Mouse (Mus musculus): ENCODE results near the gene Fbp1. TPM values are rescaled to one million over a fixed set of nuclear protein-coding genes. Genes with fewer than 3 reads are reported as not detected.
A peak's percentile ranks its signal among the peaks of the same experiment; 100 is the strongest.
"Not testable (repeated sequence)": the region's sequence is repeated elsewhere in the genome, so short reads cannot be mapped to it uniquely, and the experiment has no call there.

Gene Fbp1
- polyA plus RNA-seq, 1 experiment, result 0.69 TPM

DNA sequence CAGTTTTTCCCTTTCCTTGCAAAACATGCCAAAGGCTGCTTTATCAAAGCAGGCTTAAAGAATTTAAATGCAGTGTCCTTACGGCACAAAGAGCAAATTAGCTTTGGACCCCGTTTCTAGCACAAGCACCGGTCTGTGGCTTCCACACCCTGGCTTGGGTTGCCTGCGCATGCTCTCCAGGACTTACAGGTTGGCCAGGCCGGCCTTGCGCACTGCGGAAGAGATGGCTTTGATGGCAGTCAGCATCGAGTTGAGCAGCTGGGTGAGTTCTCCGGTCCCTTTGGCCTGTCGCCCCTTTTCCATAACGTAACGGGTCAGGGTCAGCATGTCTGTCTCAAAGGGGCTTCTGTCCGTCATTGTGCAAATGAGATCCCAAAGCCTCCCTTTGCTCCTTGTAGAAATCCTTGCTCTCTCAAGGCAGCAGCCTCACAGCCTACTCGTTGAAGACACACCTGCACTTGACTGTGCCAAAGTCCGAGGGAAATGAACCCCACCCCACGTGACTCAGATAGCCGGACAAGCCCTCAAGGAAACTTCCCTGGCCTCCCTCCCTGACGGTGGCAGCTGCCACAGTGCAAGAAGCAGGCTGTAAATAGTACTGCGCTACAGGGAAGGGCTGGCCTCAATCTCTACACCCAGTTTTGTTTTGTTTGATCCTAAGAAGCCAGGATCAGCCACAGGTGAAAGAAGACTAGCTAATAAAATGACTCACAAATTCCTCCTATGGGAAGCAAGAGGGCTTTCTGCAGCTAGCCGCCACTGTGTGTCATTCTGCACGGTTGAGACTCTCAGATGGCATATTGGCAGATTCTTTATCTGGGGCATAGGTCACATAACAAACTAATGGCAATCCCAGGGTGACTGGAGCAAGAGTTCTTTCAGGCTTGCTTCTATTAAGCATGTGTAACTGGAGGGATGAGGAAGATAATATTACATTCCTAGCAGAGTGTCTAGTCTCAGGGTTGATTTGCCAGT is 29.9 kb downstream of the Fbp1 start, which contains the start of gene Fbp2:
Gene Fbp2, minus strand, starts transcription at position 482 of the 975 bp plus-strand sequence.
- no peak for TF ChIP-seq CTCF (IDR thresholded peaks at IDR 0.05; ENCODE audit: extremely low read depth, insufficient read depth, low read length)
- no peak for TF ChIP-seq POLR2A (IDR thresholded peaks at IDR 0.05; ENCODE audit: extremely low read depth, insufficient read depth, low read length)
- H3K27ac ChIP-seq (ENCODE audit: insufficient read depth, low read length), result no peak within 1 kb of the TSS
- H3K4me1 ChIP-seq (ENCODE audit: control insufficient read depth, insufficient read depth, low read length), result no peaks in the 10 kb centered on the region
- H3K4me3 ChIP-seq (ENCODE audit: insufficient read depth, low read length), result no peak within 1 kb of the TSS

DNA sequence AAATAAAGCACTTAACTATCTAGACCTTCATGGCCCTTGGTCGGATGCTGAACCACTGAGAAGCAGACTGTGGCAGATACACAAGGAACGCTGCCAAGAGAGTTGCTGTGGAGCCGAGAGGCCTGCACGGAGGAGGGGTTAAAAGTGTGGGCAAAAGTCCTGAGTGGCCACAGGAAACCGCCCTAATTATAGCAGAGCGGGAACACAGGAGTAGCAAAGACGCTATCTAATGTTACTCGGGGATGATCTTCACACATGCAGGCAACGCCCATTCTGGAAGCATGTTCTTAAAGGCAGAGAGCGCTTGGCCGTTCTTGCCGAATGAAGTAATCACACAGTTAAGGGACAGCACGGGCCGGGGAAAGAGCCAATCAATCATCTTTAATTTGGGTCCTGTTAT is 31.2 kb downstream of the Fbp1 start:
- no peaks in the 10 kb centered on the region for H3K4me1 ChIP-seq (ENCODE audit: control insufficient read depth, insufficient read depth, low read length)
- TF ChIP-seq CTCF (IDR thresholded peaks at IDR 0.05; ENCODE audit: extremely low read depth, insufficient read depth, low read length) (no peak), POLR2A (IDR thresholded peaks at IDR 0.05; ENCODE audit: extremely low read depth, insufficient read depth, low read length) (no peak)

DNA sequence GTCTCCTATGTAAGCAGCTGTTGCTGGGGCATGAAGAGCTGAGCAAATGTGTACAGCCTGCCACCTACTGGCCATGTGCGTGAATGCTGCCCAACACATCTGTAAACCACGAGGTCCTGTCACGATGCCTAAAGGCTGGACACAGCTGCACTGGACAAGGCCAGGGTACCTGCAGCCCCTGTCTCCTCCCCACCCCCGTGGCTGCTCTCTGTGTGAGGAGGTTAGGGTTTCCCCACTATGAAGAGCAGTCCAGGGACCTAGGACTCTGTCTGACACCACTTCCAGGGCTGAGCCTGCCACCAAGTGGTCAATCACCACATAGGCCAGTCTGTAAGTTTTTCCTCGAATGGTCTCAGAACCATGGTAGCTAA is 31.8 kb downstream of the Fbp1 start:
- TF ChIP-seq POLR2A (IDR thresholded peaks at IDR 0.05; ENCODE audit: extremely low read depth, insufficient read depth, low read length) (no peak), CTCF (IDR thresholded peaks at IDR 0.05; ENCODE audit: extremely low read depth, insufficient read depth, low read length) (peak; percentile 79)
- Histone ChIP-seq H3K4me1 (ENCODE audit: control insufficient read depth, insufficient read depth, low read length) (no peaks in the 10 kb centered on the region), H3K27ac (ENCODE audit: insufficient read depth, low read length) (no peak overlapping the region), H3K4me3 (ENCODE audit: insufficient read depth, low read length) (no peak overlapping the region)

More for the DNA sequence above, 31.2 kb downstream of the Fbp1 start:
- Histone ChIP-seq H3K27ac (ENCODE audit: insufficient read depth, low read length) (no peak overlapping the region), H3K4me3 (ENCODE audit: insufficient read depth, low read length) (no peak overlapping the region)

DNA sequence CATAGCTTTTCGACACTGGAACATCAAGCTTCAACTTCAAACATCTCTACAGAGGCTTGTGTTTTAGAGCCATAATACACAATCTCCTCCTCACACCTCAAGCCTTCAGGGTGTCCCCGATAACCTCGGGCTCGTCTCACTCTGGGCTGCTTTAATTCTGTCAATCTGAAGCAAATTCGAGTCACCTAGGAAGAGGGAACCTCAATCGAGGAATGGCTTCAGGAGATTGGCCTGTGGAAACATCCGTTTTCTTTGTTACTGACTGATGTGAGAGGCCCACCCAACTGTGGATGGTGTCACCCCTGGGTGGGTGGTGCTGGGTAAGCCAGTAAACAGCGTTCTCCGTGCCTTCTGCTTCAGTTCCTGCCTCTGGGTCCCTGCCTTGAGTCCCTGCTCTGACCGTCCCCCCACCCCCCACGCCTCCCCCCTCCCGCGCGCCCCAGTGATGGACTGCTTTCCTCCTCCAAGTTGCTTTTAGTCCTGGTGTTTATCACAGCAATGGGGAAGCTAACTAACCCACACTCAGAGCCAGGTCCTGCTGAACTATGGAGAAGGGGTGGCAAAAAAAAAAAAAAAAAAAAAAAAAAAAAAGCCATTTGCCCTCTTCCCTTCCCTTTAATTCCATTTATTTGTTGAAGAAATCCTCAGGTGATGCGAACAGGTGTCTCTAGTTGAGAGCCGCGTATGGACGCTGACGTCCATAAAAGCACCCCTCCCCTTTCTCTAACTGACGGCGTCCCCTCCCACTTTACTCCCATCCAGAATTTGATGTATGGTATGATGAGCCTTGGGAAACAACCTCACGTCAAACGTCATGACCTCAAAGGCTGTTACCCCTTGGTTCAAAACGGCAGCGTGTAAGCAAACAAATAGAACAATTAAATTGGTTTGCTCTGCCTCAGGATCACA is 32.4 kb downstream of the Fbp1 start:
- Histone ChIP-seq H3K4me1 (ENCODE audit: control insufficient read depth, insufficient read depth, low read length) (no peaks in the 10 kb centered on the region), H3K27ac (ENCODE audit: insufficient read depth, low read length) (no peak overlapping the region), H3K4me3 (ENCODE audit: insufficient read depth, low read length) (no peak overlapping the region; the same call in 1 of the 2 replicates)
- TF ChIP-seq CTCF (IDR thresholded peaks at IDR 0.05; ENCODE audit: extremely low read depth, insufficient read depth, low read length), result no peak
- no peak for TF ChIP-seq POLR2A (IDR thresholded peaks at IDR 0.05; ENCODE audit: extremely low read depth, insufficient read depth, low read length)

DNA sequence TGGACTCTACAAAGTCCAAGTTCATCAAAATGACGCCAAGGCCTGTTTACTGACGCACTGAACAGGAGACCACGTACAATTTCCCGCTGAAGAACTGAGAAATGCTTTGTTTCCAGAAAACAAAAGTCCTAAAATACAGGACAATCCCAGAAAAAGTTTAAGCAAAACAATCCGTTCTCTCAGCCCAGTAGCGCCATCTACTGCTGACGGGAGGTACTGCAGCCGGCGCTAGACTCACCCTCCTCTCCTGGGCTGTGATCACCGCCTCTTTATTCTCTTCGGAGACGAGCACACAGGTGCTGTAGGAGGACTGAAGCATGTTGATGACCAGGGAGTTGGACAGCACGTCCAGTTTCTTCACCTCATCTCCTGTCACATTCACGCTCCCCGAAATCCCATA is 33.4 kb downstream of the Fbp1 start:
- Histone ChIP-seq H3K4me3 (ENCODE audit: insufficient read depth, low read length) (no peak overlapping the region), H3K4me1 (ENCODE audit: control insufficient read depth, insufficient read depth, low read length) (no peaks in the 10 kb centered on the region), H3K27ac (ENCODE audit: insufficient read depth, low read length) (no peak overlapping the region)
- TF ChIP-seq POLR2A (IDR thresholded peaks at IDR 0.05; ENCODE audit: extremely low read depth, insufficient read depth, low read length) (no peak), CTCF (IDR thresholded peaks at IDR 0.05; ENCODE audit: extremely low read depth, insufficient read depth, low read length) (peak; percentile 66)

DNA sequence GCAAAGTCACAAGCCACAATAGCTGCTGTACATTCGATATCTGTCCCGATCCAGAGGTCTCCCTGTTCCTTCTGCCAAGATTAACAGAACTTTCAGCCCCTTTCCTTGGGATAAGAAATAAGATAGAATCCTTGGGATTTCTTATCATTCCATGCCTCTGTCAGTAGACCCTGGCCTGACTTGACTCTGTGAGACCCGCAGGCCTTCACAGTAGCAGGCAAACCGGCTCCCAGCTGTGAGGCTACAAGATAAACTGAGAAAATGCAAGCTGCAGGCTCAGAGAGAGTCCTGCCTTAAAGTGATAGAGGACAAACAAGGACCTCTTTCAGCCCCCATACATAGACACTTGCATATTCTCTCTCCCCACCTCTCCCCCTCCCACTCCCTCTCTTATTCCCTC is 54.7 kb downstream of the Fbp1 start:
- no peak for TF ChIP-seq POLR2A (IDR thresholded peaks at IDR 0.05; ENCODE audit: extremely low read depth, insufficient read depth, low read length)
- TF ChIP-seq CTCF (IDR thresholded peaks at IDR 0.05; ENCODE audit: extremely low read depth, insufficient read depth, low read length), result no peak
- Histone ChIP-seq H3K27ac (ENCODE audit: insufficient read depth, low read length) (no peak overlapping the region), H3K4me1 (ENCODE audit: control insufficient read depth, insufficient read depth, low read length) (no peaks in the 10 kb centered on the region), H3K4me3 (ENCODE audit: insufficient read depth, low read length) (no peak overlapping the region)

DNA sequence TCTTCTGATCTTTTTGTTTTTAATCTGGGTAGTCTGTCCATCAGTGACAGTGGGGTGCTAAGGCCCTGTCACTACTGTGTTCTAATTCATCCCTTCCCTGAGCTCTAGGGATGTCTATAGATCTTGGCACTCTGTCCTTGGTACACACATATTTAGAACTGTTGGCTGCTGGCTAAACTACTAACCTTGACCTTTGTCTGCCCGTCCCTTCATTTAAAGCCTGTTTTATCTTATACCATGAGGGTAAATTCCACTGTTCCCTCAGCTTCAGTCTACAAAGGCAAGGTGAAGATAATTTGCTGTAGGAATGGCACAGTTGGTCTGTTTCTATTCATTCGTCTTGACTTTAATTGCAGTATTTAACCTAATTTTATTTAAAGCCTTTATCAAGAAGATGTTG is 55.8 kb downstream of the Fbp1 start:
- Histone ChIP-seq H3K4me1 (ENCODE audit: control insufficient read depth, insufficient read depth, low read length) (no peaks in the 10 kb centered on the region), H3K4me3 (ENCODE audit: insufficient read depth, low read length) (no peak overlapping the region), H3K27ac (ENCODE audit: insufficient read depth, low read length) (no peak overlapping the region)
- no peak for TF ChIP-seq CTCF (IDR thresholded peaks at IDR 0.05; ENCODE audit: extremely low read depth, insufficient read depth, low read length)
- TF ChIP-seq POLR2A (IDR thresholded peaks at IDR 0.05; ENCODE audit: extremely low read depth, insufficient read depth, low read length), result no peak

DNA sequence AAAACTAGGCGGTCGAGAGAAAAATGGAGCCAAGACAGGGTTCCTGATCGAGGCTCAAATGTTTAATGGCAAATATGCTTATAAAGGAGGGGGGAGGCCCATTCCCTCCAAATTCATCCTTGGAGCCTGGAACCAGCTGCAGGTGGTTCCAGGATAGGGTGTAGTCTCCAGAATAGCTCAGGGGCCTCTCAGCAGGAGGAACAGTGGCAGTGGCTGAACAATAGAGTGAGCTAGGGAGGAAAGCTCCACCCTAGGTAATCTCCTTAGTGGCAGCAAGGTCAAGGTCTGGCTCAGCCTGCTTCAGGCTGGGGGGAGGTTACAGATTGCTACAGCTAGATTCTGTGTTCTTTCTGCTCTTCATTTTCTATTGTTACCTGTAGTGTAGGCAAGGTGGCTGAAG is 72.4 kb downstream of the Fbp1 start:
- H3K4me1 ChIP-seq (ENCODE audit: control insufficient read depth, insufficient read depth, low read length), result not testable (repeated sequence)

More for the DNA sequence above, 72.4 kb downstream of the Fbp1 start:
- H3K4me3 ChIP-seq (ENCODE audit: insufficient read depth, low read length); H3K27ac ChIP-seq (ENCODE audit: insufficient read depth, low read length): not testable (repeated sequence)

Other genes starting within 250 kb of the Fbp1 start
- 11.0 and 11.9 TPM in 2 replicates for gene Platr25, start 127.6 kb downstream of the Fbp1 start, polyA plus RNA-seq (2012; rRNA removed)
- gene Gm5141, start 102.5 kb downstream of the Fbp1 start, polyA plus RNA-seq (2012; rRNA removed), result 2.9 and 3.4 TPM in 2 replicates
- gene Fbp2, start 29.9 kb downstream of the Fbp1 start, polyA plus RNA-seq (2012; rRNA removed), result 0.10 TPM in 1 of 2 replicates, not detected in the other
- 117 and 128 TPM in 2 replicates for gene 2010111I01Rik, start 76.6 kb upstream of the Fbp1 start, polyA plus RNA-seq (2012; rRNA removed)